In the genomic region with DNA sequence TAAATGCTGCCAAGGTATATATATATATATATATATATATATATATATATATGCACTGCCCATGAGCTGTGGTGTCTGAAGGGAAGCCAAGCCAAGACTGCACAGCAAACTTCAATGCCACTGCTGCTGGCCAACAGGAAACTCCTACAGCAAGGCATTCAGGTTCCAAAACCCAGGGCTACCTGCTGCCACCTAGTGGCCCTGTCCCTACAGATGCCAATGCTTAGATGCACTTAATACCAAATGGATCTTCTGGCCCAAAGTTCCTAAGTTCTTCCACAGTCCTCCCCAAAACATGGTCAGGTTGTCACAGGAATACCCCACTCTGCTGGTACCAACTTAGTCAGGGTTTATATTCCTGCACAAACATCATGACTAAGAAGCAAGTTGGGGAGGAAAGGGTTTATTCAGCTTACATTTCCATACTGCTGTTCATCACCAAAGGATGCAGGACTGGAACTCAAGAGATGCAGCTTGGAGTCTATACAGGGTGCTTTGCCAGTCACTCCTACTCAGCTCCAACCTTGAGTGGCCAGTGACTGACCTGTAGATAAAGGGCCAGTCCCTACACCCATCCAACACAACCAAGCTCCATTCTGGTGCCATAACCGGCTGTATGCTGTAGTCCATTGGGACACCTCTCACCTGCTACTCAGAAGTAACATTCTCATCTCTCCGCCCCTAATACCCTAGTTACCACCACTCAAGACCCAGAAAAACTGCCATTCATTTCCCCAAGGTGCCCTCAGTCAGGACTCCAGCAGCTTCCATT, we compare ENCODE assay signal across 9 mouse cellular contexts. TPM values are rescaled to one million over a fixed set of nuclear protein-coding genes. Genes with fewer than 3 reads are reported as not detected.
DNase-seq lines count a peak whose midpoint lies in the region; ATAC-seq lines count a peak whose summit lies in the region.
"Had no signal": no experiment of that assay in that cellular context is flagged by ENCODE, and none has a peak within 500 bp of the region (broad histone marks: within the 10 kb centered on the region; RNA-seq: fewer than 3 reads in every experiment).

No protein-coding gene starts in this region.

- H3K9ac ChIP-seq in embryonic facial prominence, embryonic 15.5 days: no peak overlapping the region
- H3K9ac ChIP-seq in heart, embryonic 11.5 days (ENCODE audit: low read depth, low read length): no peak overlapping the region
- H3K9ac ChIP-seq in liver, embryonic 15.5 days: no peak overlapping the region

- no peaks in the 10 kb centered on the region for H3K9me3 ChIP-seq in embryonic facial prominence, embryonic 15.5 days (replicated peaks)
- H3K9me3 ChIP-seq in heart, embryonic 11.5 days (replicated peaks; ENCODE audit: control insufficient read depth, low read length): no peaks in the 10 kb centered on the region
- H3K9me3 ChIP-seq in liver, embryonic 15.5 days (replicated peaks): no peaks in the 10 kb centered on the region

- peaks cover 46% of the 10 kb centered on the region for H3K4me1 ChIP-seq in embryonic facial prominence, embryonic 15.5 days
- H3K4me1 ChIP-seq in heart, embryonic 11.5 days (ENCODE audit: control insufficient read depth, insufficient read depth, low read length): peaks cover 15% of the 10 kb centered on the region
- peaks cover 55% of the 10 kb centered on the region for H3K4me1 ChIP-seq in liver, embryonic 15.5 days (replicated peaks)

- no peak overlapping the region for H3K4me2 ChIP-seq in embryonic facial prominence, embryonic 15.5 days (replicated peaks)
- H3K4me2 ChIP-seq in heart, embryonic 11.5 days: no peak overlapping the region
- H3K4me2 ChIP-seq in liver, embryonic 15.5 days: no peak overlapping the region

- H3K4me3 ChIP-seq in embryonic facial prominence, embryonic 15.5 days (replicated peaks): no peak overlapping the region
- no peak overlapping the region for H3K4me3 ChIP-seq in heart, embryonic 11.5 days (ENCODE audit: low read depth, low read length)
- no peak overlapping the region for H3K4me3 ChIP-seq in liver, embryonic 15.5 days (replicated peaks)

- ATAC-seq in CD4-positive, CD25-positive, alpha-beta regulatory T cell, adult 4 months: peak; percentile 81
- 0 out of 2 replicates have a peak, but pooled peaks have one; percentile 13 for ATAC-seq in embryonic facial prominence, embryonic 15.5 days (ENCODE audit: insufficient number of reproducible peaks, low FRiP score, low TSS enrichment, low read depth)
- peak; percentile 28; the same call in 1 of the 2 replicates for ATAC-seq in heart, embryonic 11.5 days (replicated peaks; ENCODE audit: insufficient number of reproducible peaks, low FRiP score, low TSS enrichment)
- peak; percentile 20; the same call in 1 of the 2 replicates for ATAC-seq in liver, embryonic 15.5 days (ENCODE audit: insufficient read depth)

- DNase-seq in adrenal gland, postnatal 36 days: peak; percentile 86 to 92
- peak; percentile 92 to 93 for DNase-seq in kidney, postnatal 4 days
- DNase-seq in ovary, postnatal 10 days (ENCODE audit: low spot score): peak; percentile 46
- DNase-seq in thymus, postnatal 10 days (ENCODE audit: low spot score in 2 of 2): peak; percentile 55 to 81

- H3K27me3 ChIP-seq in embryonic facial prominence, embryonic 15.5 days: no peaks in the 10 kb centered on the region
- no peaks in the 10 kb centered on the region for H3K27me3 ChIP-seq in heart, embryonic 11.5 days (ENCODE audit: control insufficient read depth, insufficient read depth, low read length)
- H3K27me3 ChIP-seq in liver, embryonic 15.5 days: no peaks in the 10 kb centered on the region

- WGBS in embryonic facial prominence, embryonic 15.5 days: 61% methylated on average over 2 of the region's 2 CpGs
- WGBS in heart, embryonic 11.5 days (ENCODE audit: insufficient replicate concordance): 67% methylated on average over 2 of the region's 2 CpGs
- WGBS in liver, embryonic 15.5 days (ENCODE audit: insufficient replicate concordance): 64% methylated on average over 2 of the region's 2 CpGs

- H3K36me3 ChIP-seq in embryonic facial prominence, embryonic 15.5 days: peaks cover 37% of the 10 kb centered on the region
- peaks cover 25% of the 10 kb centered on the region for H3K36me3 ChIP-seq in heart, embryonic 11.5 days (ENCODE audit: control insufficient read depth, insufficient read depth, low read length)
- H3K36me3 ChIP-seq in liver, embryonic 15.5 days (replicated peaks): peaks cover 51% of the 10 kb centered on the region

- H3K27ac ChIP-seq in embryonic facial prominence, embryonic 15.5 days (replicated peaks): no peak overlapping the region
- no peak overlapping the region for H3K27ac ChIP-seq in heart, embryonic 11.5 days (ENCODE audit: low read depth, low read length)
- H3K27ac ChIP-seq in liver, embryonic 15.5 days (replicated peaks): peak overlapping the region; percentile 35; the same call in 1 of the 2 replicates

RNA-seq across cellular contexts. Expression of a gene that starts 5.6 kb away (rescaled TPM):
- not detected for polyA plus RNA-seq in CD4-positive, CD25-positive, alpha-beta regulatory T cell, adult 4 months (2017; shearing (Covaris generic))
- not detected for total RNA-seq in adrenal gland, postnatal 36 days (2021)
- not detected in 2 replicates for polyA plus RNA-seq in embryonic facial prominence, embryonic 15.5 days (2015; fragmentation: Nextera tagmentation; extraction: Ambion mirVana)
- not detected in 2 replicates for polyA plus RNA-seq in heart, embryonic 11.5 days (2014; fragmentation: Nextera tagmentation; extraction: Ambion mirVana)
- polyA plus RNA-seq in liver, embryonic 15.5 days (2015; fragmentation: Nextera tagmentation; extraction: Ambion mirVana): not detected in 2 replicates
- total RNA-seq: gastrocnemius, postnatal 4 days had no signal

RNA-seq across cellular contexts. Expression of a gene that starts 6.1 kb away (rescaled TPM):
- polyA plus RNA-seq in CD4-positive, CD25-positive, alpha-beta regulatory T cell, adult 4 months (2017; shearing (Covaris generic)): 10 to 100 TPM; 14.5 to 27.5 TPM
- total RNA-seq in adrenal gland, postnatal 36 days (2021): 100 to 1,000 TPM; 191 to 211 TPM
- polyA plus RNA-seq in embryonic facial prominence, embryonic 15.5 days (2015; fragmentation: Nextera tagmentation; extraction: Ambion mirVana): 98.7 and 99.3 TPM in 2 replicates
- 38.8 and 47.4 TPM in 2 replicates for polyA plus RNA-seq in heart, embryonic 11.5 days (2014; fragmentation: Nextera tagmentation; extraction: Ambion mirVana)
- 23.2 and 26.1 TPM in 2 replicates for polyA plus RNA-seq in liver, embryonic 15.5 days (2015; fragmentation: Nextera tagmentation; extraction: Ambion mirVana)

RNA-seq across cellular contexts. Expression of a gene that starts 7.0 kb away (rescaled TPM):
- polyA plus RNA-seq in CD4-positive, CD25-positive, alpha-beta regulatory T cell, adult 4 months (2017; shearing (Covaris generic)): 1,000 to 10,000 TPM; 1,603 to 1,674 TPM
- 1,000 to 10,000 TPM in 1 of 2 experiments, 100 to 1,000 TPM in 1; 945 to 1,005 TPM for total RNA-seq in adrenal gland, postnatal 36 days (2021)
- polyA plus RNA-seq in embryonic facial prominence, embryonic 15.5 days (2015; fragmentation: Nextera tagmentation; extraction: Ambion mirVana): 989 and 990 TPM in 2 replicates
- polyA plus RNA-seq in heart, embryonic 11.5 days (2014; fragmentation: Nextera tagmentation; extraction: Ambion mirVana): 659 and 724 TPM in 2 replicates
- polyA plus RNA-seq in liver, embryonic 15.5 days (2015; fragmentation: Nextera tagmentation; extraction: Ambion mirVana): 435 and 496 TPM in 2 replicates

RNA-seq across cellular contexts. Expression of a gene that starts 25.9 kb away (rescaled TPM):
- polyA plus RNA-seq in CD4-positive, CD25-positive, alpha-beta regulatory T cell, adult 4 months (2017; shearing (Covaris generic)): 10 to 100 TPM; 36.5 to 37.2 TPM
- total RNA-seq in adrenal gland, postnatal 36 days (2021): 1 to 10 TPM; 2.5 to 3.5 TPM
- polyA plus RNA-seq in embryonic facial prominence, embryonic 15.5 days (2015; fragmentation: Nextera tagmentation; extraction: Ambion mirVana): 5.2 and 5.3 TPM in 2 replicates
- 2.5 and 2.9 TPM in 2 replicates for polyA plus RNA-seq in heart, embryonic 11.5 days (2014; fragmentation: Nextera tagmentation; extraction: Ambion mirVana)
- polyA plus RNA-seq in liver, embryonic 15.5 days (2015; fragmentation: Nextera tagmentation; extraction: Ambion mirVana): 0.13 and 0.24 TPM in 2 replicates

Comparison
In these comparisons a context has a peak if more than half of its experiments do, and no peak if none do; other contexts are left out.
1. ATAC-seq: peak in every context shown above with its lines; median percentile 81 in CD4-positive, CD25-positive, alpha-beta regulatory T cell, adult 4 months; 28 in heart, embryonic 11.5 days; 20 in liver, embryonic 15.5 days; 13 in embryonic facial prominence, embryonic 15.5 days.